Mouse (Mus musculus) adrenal gland, postnatal 4 days (tissue): ENCODE measurements at regions not wholly inside any gene's neighbourhood (a gene's known extent, or its start where the extent isn't known, plus 50 kb on each side); places are given as distances from the start of the nearest gene placed in this dataset.
A peak's percentile ranks its signal among the peaks of the same experiment; 100 is the strongest.
"Not testable (repeated sequence)": the region's sequence is repeated elsewhere in the genome, so short reads cannot be mapped to it uniquely, and the experiment has no call there.

ENCODE experiments used
- DNase-seq, 2 experiments: peaks; one replicate each; pipeline ENCODE4 v3.0.0; 2021 to 2022; ENCODE audit warnings: low spot score in 2 of 2, mixed read lengths in 2 of 2

DNA sequence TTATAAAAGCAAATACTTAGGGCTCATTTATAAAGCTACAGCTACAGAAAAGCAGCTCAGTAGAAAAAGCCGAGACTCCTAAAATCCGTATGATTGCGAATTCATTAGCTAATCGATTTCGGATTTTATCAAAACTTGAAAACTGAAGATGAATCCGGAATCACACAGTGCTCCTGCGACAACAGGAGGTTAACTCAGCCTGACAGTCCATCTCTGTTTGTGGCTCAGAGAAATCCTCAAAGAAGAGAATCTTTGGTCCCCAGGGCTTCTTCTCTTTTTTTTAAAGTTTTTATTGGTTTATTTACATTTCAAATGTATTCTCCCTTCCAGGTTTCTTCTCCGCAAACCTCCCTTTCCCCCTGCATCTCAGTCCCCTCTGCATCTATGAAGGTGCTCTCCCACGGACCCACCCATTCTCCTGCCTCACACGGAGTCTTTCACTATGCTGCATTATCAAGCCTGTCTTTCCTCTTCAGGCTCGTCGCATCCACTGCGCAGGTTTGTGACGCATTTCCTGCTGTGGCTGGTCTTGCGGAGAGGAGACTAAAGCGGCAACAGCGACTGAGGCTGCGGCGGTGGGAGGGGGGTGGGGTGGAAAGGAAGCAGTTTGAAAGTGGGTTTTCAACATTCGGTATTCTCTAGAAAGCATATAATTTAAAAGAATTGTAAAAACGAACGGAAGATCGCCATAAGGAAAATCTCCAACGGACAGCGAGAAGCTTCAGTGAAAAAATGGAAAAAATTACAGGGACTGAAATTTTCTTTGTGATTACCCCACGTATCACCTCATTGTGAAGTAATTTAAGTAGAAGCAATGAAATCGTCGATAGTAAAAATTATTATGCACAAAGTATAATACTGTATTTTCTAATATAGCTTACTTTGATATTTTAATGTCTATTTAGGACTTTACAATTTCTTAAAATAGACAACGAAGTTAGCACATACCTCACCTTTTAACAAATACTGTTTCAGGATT, 482.5 kb upstream of the Snrpn start:
- peak in 1 of 2 experiments; percentile 6 for DNase-seq

DNA sequence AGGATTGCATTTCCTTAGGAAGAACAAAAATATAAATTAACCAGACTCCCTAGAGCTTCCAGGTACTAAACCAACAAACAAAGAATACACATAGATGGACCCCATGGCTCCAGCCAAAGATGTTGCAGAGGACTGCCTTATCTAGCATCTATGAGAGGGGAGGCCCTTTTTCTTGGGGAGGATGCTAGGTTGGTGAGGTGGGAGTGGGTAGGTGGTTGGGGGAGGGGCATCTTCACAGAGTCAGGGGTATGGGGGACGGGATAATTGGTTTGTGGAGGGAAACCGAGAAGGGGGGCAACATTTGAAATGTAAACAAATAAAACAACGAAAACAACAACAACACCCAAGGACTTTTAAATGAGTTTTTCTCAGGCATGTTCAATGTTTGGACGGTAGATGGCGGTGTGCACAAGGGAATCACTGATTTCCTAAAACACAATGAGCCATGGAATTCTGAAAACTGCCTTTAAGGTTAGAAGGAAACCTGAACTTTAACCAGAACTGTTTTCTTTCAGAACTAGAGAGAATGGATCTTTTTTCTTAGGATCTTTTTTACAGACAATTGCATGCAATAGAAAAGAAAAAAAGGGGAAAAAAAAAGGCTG, 477.2 kb upstream of the Snrpn start:
- DNase-seq: not testable (repeated sequence)
